Mouse (Mus musculus): ENCODE measurements around the gene Il17rc. TPM values are rescaled to one million over a fixed set of nuclear protein-coding genes. Genes with fewer than 3 reads are reported as not detected.

Gene Il17rc
- polyA plus RNA-seq (2015; fragmentation: Nextera tagmentation; extraction: Ambion mirVana) = 7.8 and 8.7 TPM in 2 replicates

DNA sequence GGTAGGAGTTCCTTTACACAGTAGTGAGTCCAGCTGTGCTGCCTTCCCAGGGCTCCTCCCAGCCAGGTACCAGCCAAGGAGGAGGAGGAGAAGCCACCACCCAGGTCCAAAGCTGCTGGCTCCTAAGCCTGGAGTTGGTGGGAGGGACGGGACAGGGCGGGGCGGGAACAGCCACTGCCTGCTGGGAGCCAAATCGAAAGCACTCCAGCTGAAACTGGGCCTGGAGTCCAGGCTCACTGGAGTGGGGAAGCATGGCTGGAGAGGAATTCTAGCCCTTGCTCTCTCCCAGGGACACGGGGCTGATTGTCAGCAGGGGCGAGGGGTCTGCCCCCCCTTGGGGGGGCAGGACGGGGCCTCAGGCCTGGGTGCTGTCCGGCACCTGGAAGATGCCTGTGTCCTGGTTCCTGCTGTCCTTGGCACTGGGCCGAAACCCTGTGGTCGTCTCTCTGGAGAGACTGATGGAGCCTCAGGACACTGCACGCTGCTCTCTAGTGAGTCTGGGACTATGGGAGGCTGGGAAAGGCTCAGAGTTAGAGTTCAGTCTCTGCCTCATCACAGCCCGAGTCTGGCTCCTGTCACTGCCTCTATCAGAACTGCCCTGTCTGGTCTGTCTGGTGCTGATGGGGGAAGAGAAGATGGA, at the start of gene Il17rc:
Il17rc (plus strand) TSS at position 131 of the 640 bp plus-strand sequence.

DNA sequence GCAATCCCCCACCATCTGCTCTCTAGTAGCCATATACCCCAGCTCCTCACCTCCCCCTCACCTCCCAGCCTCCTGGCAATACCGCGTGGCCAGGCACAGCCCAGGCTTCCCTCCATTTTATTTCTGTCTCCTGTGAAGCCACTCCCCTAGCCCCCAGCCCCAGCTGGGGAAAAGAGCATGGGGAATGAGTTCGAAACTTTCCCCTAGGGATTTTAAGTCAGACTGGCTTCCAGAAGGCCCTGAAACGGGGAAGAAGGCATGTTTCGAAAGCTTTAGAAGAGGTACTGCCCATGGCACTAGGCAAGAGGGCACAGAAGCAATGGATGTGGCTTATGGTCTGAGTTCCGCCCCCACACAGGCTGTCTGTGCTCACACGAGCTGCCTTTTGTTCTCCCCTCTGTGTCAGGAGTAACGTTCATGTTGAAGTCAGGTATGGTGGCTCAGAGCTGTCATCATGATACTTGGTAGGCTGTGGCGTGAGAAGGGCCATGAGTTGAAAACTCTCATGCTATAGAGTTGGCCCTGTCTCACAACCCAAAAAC, 35.5 kb upstream of the Il17rc start, which contains the start of gene Cidec:
Cidec (minus strand) TSS at position 97 of the 542 bp plus-strand sequence.

DNA sequence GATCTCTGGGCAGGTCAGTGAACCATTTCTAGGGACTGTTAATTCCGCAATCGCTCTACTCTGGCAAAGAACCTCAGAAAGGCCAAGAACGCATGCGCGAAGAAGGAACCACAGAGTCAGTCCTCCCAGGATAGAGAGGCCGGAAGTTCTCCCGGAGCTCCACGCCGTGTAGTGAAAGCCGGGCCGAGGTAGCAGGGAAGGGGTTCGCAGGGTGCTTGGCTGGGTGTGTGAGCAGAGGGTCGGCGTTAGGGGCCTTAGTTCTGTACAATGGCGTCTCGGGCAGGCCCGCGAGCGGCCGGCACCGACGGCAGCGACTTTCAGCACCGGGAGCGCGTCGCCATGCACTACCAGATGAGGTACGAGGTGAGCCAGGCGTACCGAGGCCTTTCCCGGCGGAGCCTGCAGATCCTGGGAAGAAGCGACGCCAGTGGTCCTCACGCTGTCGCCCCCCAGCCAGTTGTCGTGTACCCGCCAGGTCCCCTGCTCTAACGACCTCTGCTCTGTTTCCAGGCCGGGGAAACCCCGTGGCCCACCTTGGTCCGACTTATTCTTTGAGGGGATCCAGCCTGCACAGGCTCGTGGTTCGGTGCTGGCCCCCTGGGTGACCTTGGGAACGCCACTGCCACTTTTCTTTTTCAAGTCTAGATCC, 28.7 kb upstream of the Il17rc start, which contains the start of gene Jagn1:
Jagn1 (plus strand) TSS at position 128 of the 649 bp plus-strand sequence.

DNA sequence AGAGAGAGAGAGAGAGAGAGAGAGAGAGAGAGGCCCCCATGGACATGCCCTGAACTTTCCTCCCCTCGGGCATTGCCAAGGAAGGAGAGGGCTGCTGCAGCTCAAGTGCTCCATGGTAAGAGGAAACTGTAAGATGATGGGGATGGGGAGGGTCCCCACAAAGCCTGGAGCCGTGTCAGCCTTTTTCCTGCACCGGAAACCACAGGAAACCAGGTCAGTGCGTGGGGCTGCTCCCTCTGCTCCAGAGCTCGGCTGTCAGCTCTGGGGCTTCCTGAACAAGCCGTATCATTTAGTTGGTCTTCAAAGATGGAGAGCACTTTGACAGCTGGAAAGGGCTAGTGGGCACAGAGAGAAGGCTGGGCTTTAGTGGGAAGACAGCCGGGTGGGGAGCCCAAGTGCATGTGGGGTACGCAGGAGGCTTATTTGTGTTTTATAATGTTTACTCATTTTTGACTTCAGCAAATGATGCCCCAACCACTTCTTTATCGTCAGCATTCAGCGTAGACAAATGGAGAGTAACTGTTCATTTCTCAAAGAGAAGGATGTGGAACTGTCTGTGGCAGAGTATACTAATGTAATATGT, 13.2 kb upstream of the Il17rc start, which contains the start of gene Il17re:
Il17re (plus strand) TSS at position 533 of the 583 bp plus-strand sequence.

DNA sequence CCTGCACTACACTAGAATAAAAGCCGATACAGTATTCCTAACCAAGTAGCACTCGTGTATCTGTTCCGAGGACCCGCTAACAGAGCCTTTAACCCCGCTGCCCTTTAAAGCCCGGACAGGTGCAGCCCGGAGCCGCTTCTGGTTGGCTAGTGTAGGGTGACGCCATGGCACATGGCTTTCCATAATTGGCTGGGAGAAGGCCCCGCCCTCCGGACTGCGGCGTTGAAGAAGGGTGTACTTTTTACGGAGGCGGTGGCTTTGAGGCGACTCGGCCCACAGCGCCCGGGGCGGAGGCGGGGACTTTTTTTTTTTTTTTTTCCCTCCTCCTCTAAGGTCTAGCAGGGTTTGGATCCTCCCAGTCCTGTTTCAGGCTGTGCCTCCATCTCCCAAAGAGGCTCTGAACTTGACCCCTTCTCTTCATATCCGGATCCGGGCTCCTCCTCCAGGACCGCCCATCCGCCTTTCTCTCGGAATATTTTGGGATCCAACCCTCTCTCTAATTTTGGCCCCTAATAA, 11.9 kb downstream of the Il17rc start, which contains the start of gene Creld1:
Creld1 (plus strand) TSS at position 198 of the 516 bp plus-strand sequence.

DNA sequence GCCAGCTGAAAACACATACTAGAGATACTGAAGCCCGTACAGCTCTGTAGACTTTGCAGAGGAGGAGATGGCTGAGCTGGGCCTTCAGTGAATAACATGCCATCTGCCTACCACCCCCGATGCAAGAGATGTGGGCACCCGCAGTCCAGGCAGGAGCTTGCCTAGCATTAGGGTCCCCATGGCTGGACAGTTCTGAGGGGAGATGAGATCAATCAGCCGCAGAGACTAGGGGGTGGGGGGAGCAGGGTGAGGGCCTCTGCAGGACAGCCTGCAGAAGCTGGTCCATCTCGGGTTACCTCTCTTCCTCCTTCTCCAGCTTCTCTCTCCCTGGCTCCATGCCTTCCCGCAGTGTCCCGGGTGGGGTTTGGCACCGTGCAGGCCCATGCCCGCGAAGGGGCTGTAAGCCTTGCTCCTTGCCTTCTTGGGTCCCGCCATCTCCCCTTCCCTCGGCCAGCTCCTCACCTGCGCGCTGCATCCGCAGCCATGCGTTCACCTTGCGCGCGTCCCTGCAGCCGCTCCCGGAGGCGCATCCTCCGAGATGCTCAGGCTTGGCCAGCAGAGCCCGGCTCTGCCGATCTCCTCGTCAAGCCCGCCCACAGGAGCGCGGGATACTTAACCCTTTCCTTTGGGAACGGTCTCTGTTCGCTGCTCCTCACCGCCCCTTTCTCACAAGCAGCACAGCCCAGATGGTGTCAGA, 30.3 kb downstream of the Il17rc start, which contains the start of gene Prrt3:
Prrt3 (minus strand) TSS at position 544 of the 697 bp plus-strand sequence.

DNA sequence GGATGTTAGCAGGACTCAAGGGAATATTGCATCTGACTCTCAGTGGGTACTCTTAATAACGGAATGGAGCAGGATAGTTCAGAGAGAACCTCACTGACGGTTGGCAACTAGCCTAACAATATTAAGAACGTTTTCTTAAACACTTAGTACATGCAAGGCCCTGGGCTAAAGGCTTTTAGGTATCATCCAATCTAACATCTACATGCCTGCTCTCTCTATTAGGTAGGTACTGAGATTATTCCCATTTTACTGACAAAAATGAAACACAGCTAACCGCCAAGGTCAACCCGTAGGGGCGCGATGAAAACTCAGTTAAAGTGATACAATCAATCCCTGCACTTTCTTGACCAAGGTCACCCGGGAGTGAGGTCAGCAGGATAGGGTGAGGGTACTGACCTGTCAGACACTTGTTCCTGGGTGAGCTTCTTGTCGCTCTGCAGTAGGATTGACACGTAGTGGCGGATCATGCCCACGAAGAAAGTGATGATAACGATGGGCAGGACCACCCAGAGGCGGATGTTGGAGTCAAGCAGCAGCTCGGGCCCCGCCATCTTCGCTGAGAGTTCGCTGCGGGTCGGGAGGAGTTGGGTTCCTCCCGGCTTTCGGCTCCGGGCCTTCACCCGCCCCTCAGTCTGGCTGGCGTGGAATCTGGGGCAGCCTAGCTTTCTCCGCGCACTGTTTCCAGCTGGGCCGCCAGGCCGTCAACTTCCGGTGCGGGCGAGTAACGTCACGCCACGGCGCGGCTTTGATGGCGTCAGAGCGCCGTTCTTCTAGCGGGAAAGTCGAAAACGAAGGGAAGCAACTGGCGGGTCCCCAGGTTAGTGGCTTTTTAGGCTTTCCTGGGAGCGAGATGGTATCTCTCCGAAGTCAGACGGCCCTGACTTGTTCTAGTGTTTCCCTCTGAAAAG, 60.0 kb downstream of the Il17rc start, which contains the start of the genes Emc3 and Fancd2:
Emc3 (minus strand) TSS at position 721 of the 908 bp plus-strand sequence.
Fancd2 (plus strand) TSS at position 751 of the 908 bp plus-strand sequence.

Small RNA genes within 50 kb of the gene (microRNA-seq; reads per million reads assigned to microRNA genes)
- gene Gm23365 (not detected), gene Gm24387 (not detected)

Other genes starting within 250 kb of the Il17rc start
- gene Mtmr14, start 233.6 kb upstream of the Il17rc start, polyA plus RNA-seq (2015; fragmentation: Nextera tagmentation; extraction: Ambion mirVana) = 26.7 and 30.6 TPM in 2 replicates
- gene Cpne9, start 189.1 kb upstream of the Il17rc start, polyA plus RNA-seq (2015; fragmentation: Nextera tagmentation; extraction: Ambion mirVana) = 3.0 and 3.6 TPM in 2 replicates
- 8.7 and 9.2 TPM in 2 replicates for gene Brpf1, start 164.3 kb upstream of the Il17rc start, polyA plus RNA-seq (2015; fragmentation: Nextera tagmentation; extraction: Ambion mirVana)
- gene Ogg1, start 144.5 kb upstream of the Il17rc start, polyA plus RNA-seq (2015; fragmentation: Nextera tagmentation; extraction: Ambion mirVana) = 7.6 and 9.9 TPM in 2 replicates
- 129 and 135 TPM in 2 replicates for gene Camk1, start 127.4 kb upstream of the Il17rc start, polyA plus RNA-seq (2015; fragmentation: Nextera tagmentation; extraction: Ambion mirVana)
- gene Tada3, start 93.5 kb upstream of the Il17rc start, polyA plus RNA-seq (2015; fragmentation: Nextera tagmentation; extraction: Ambion mirVana) = 58.7 and 61.9 TPM in 2 replicates
- gene Arpc4, start 93.3 kb upstream of the Il17rc start, polyA plus RNA-seq (2015; fragmentation: Nextera tagmentation; extraction: Ambion mirVana) = 448 and 455 TPM in 2 replicates
- 9.1 and 10.6 TPM in 2 replicates for gene Ttll3, start 82.2 kb upstream of the Il17rc start, polyA plus RNA-seq (2015; fragmentation: Nextera tagmentation; extraction: Ambion mirVana)
- 24.3 and 25.1 TPM in 2 replicates for gene Rpusd3, start 52.1 kb upstream of the Il17rc start, polyA plus RNA-seq (2015; fragmentation: Nextera tagmentation; extraction: Ambion mirVana)
- gene Cidec, start 35.7 kb upstream of the Il17rc start, polyA plus RNA-seq (2015; fragmentation: Nextera tagmentation; extraction: Ambion mirVana) = 0.17 and 0.70 TPM in 2 replicates
- gene Jagn1, start 28.9 kb upstream of the Il17rc start, polyA plus RNA-seq (2015; fragmentation: Nextera tagmentation; extraction: Ambion mirVana) = 100 and 112 TPM in 2 replicates
- gene Il17re, start 12.9 kb upstream of the Il17rc start, polyA plus RNA-seq (2015; fragmentation: Nextera tagmentation; extraction: Ambion mirVana) = 0.50 and 0.71 TPM in 2 replicates
- gene Creld1, start 11.9 kb downstream of the Il17rc start, polyA plus RNA-seq (2015; fragmentation: Nextera tagmentation; extraction: Ambion mirVana) = 75.1 and 83.7 TPM in 2 replicates
- gene Prrt3, start 30.5 kb downstream of the Il17rc start, polyA plus RNA-seq (2015; fragmentation: Nextera tagmentation; extraction: Ambion mirVana) = 12.6 and 14.9 TPM in 2 replicates
- gene Emc3, start 60.2 kb downstream of the Il17rc start, polyA plus RNA-seq (2015; fragmentation: Nextera tagmentation; extraction: Ambion mirVana) = 116 and 117 TPM in 2 replicates
- 0.81 and 1.0 TPM in 2 replicates for gene Fancd2, start 60.3 kb downstream of the Il17rc start, polyA plus RNA-seq (2015; fragmentation: Nextera tagmentation; extraction: Ambion mirVana)
- 0.25 TPM in 2 replicates for gene Fancd2os, start 129.3 kb downstream of the Il17rc start, polyA plus RNA-seq (2015; fragmentation: Nextera tagmentation; extraction: Ambion mirVana)
- gene Brk1, start 133.3 kb downstream of the Il17rc start, polyA plus RNA-seq (2015; fragmentation: Nextera tagmentation; extraction: Ambion mirVana) = 288 and 295 TPM in 2 replicates
- gene Vhl, start 152.5 kb downstream of the Il17rc start, polyA plus RNA-seq (2015; fragmentation: Nextera tagmentation; extraction: Ambion mirVana) = 66.9 and 69.9 TPM in 2 replicates
- 2.4 TPM in 2 replicates for gene Irak2, start 167.0 kb downstream of the Il17rc start, polyA plus RNA-seq (2015; fragmentation: Nextera tagmentation; extraction: Ambion mirVana)
- 1.2 and 1.7 TPM in 2 replicates for gene Tatdn2, start 225.6 kb downstream of the Il17rc start, polyA plus RNA-seq (2015; fragmentation: Nextera tagmentation; extraction: Ambion mirVana)
- not detected in 2 replicates for gene Ghrl, start 248.5 kb downstream of the Il17rc start, polyA plus RNA-seq (2015; fragmentation: Nextera tagmentation; extraction: Ambion mirVana)